Mouse (Mus musculus) bone marrow macrophage, adult 2 months (primary cell): Measurements from ENCODE around the gene Nhsl2.

Experiments
- CTCF ChIP-seq: IDR thresholded peaks from 2 replicates; pipeline ENCODE4 v1.5.1; 2012; ENCODE audit warnings: low read depth, mild to moderate bottlenecking, low read length, moderate library complexity
- POLR2A ChIP-seq: IDR thresholded peaks from 2 replicates; pipeline ENCODE4 v1.6.1; 2012; ENCODE audit warnings: mild to moderate bottlenecking, low read depth, low read length, borderline replicate concordance

DNA sequence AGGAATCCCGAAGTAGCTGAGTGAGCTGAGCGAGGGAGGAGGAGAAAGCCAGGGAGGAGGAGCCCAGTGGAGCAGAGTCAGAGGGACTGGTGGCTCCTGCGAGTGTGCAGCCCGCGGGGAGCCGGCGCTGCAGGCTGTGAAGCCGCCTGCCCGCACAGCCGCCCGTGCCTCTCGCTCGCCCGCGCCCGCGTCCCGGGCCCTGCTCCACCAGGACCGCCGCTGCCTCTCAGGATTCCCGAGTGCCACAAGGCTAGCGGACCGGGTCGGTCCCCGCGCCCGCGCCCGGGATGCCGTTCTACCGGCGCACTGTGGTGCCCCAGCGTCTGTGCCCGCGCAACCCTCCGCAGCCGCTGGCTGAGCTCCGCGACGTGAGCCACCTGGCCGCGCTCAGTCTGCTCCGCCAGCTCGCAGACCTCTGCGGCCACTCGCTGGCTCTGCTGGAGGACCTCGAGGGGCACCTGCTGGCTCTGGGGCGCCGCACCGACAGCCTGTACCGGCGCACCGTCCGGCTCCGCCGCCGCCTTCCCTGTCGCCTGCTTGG, at the start of gene Nhsl2:
- TF ChIP-seq CTCF (no peak), POLR2A (no peak)
